ENCODE assay signal across 20 mouse cellular contexts in the genomic region with DNA sequence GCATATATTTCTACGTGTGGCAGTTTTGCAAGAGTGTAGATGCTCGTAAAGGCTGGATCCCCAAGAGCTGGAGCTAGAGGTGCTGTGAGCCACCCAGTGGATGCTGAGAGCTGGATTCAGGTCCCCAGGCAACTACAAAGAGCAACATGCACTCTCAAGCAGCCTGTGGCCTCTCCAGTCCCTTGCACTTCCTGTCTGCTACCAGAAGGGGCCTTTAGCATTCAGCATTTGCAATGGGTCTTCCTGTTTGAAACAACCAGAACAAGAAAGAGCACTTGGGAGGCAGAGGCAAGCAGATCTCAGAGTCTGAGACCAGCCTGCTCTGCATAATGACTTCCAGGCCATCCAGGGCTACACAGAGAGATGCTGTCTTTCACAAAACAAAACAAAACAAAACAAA. TPM values are rescaled to one million over a fixed set of nuclear protein-coding genes. Genes with fewer than 3 reads are reported as not detected.
A peak's percentile ranks its signal among the peaks of the same experiment; 100 is the strongest.
DNase-seq lines count a peak whose midpoint lies in the region; ATAC-seq and TF ChIP-seq lines count a peak whose summit lies in the region.
"Had no signal": no experiment of that assay in that cellular context is flagged by ENCODE, and none has a peak within 500 bp of the region (broad histone marks: within the 10 kb centered on the region; RNA-seq: fewer than 3 reads in every experiment).

No protein-coding gene starts in this region.

- H3K27me3 ChIP-seq in kidney, postnatal 0 days (ENCODE audit: insufficient read depth, low read length), result peaks cover 7% of the 10 kb centered on the region; the same call in 1 of the 2 replicates
- peaks cover 54% of the 10 kb centered on the region for H3K27me3 ChIP-seq in midbrain, embryonic 10.5 days (ENCODE audit: low read depth, poor library complexity, severe bottlenecking)
- peaks cover 3% of the 10 kb centered on the region; the same call in 1 of the 2 replicates for H3K27me3 ChIP-seq in midbrain, embryonic 11.5 days (ENCODE audit: control insufficient read depth, insufficient read depth, low read length)

- H3K36me3 ChIP-seq in kidney, postnatal 0 days (ENCODE audit: insufficient read depth, low read length), result no peaks in the 10 kb centered on the region
- H3K36me3 ChIP-seq in midbrain, embryonic 10.5 days, result no peaks in the 10 kb centered on the region
- no peaks in the 10 kb centered on the region for H3K36me3 ChIP-seq in midbrain, embryonic 11.5 days (ENCODE audit: control insufficient read depth, insufficient read depth, low read length)
- H3K36me3 ChIP-seq: heart, embryonic 13.5 days; kidney, embryonic 15.5 days; neural tube, embryonic 15.5 days had no signal

- H3K4me3 ChIP-seq in kidney, postnatal 0 days (replicated peaks; ENCODE audit: low read depth, low read length), result no peak overlapping the region
- no peak overlapping the region for H3K4me3 ChIP-seq in midbrain, embryonic 10.5 days
- H3K4me3 ChIP-seq in midbrain, embryonic 11.5 days (ENCODE audit: low read depth, low read length), result no peak overlapping the region
- H3K4me3 ChIP-seq: heart, embryonic 13.5 days; kidney, embryonic 15.5 days; myocyte; neural tube, embryonic 15.5 days had no signal

- DNase-seq in kidney, postnatal 0 days (ENCODE audit: low spot score), result no peak
- DNase-seq in kidney, adult 18-20 months, result no peak
- DNase-seq in midbrain, embryonic 10.5 days (ENCODE audit: low spot score), result no peak
- DNase-seq in midbrain, embryonic 11.5 days (ENCODE audit: low spot score, missing footprints), result no peak
- peak; percentile 78 for DNase-seq in ZHBTc4 (ENCODE audit: low read depth, low spot score)
- no peak for DNase-seq in urinary bladder, postnatal 25 days (ENCODE audit: low spot score)
- DNase-seq in spleen, postnatal 14 days (ENCODE audit: low spot score in 2 of 2), result no peak
- DNase-seq: cerebellum, postnatal 10 days; heart, postnatal 36 days; lung, adult 2 months; midbrain, embryonic 14.5 days; right cerebral cortex, postnatal 25 days; thymus, postnatal 25 days had no signal

- no peaks in the 10 kb centered on the region for H3K4me1 ChIP-seq in kidney, postnatal 0 days (replicated peaks; ENCODE audit: insufficient read depth, low read length)
- peaks cover 32% of the 10 kb centered on the region for H3K4me1 ChIP-seq in midbrain, embryonic 10.5 days
- H3K4me1 ChIP-seq in midbrain, embryonic 11.5 days (ENCODE audit: control insufficient read depth, insufficient read depth, low read length), result peaks cover 3% of the 10 kb centered on the region; the same call in 1 of the 2 replicates
- H3K4me1 ChIP-seq: heart, embryonic 13.5 days; kidney, embryonic 15.5 days; neural tube, embryonic 15.5 days had no signal

- 80% methylated on average over 2 of the region's 2 CpGs for WGBS in kidney, postnatal 0 days
- WGBS in midbrain, embryonic 10.5 days, result 86% methylated on average over 2 of the region's 2 CpGs
- 78% methylated on average over 2 of the region's 2 CpGs for WGBS in midbrain, embryonic 11.5 days

- H3K27ac ChIP-seq in kidney, postnatal 0 days, result no peak overlapping the region
- 0 out of 2 replicates have a peak overlapping the region, but pooled peaks have one; percentile 28 for H3K27ac ChIP-seq in midbrain, embryonic 10.5 days (replicated peaks)
- H3K27ac ChIP-seq in midbrain, embryonic 11.5 days (ENCODE audit: low read depth, low read length), result no peak overlapping the region
- H3K27ac ChIP-seq: heart, embryonic 13.5 days; kidney, embryonic 15.5 days; neural tube, embryonic 15.5 days had no signal

- H3K9me3 ChIP-seq in kidney, postnatal 0 days (replicated peaks; ENCODE audit: low read length), result no peaks in the 10 kb centered on the region
- no peaks in the 10 kb centered on the region for H3K9me3 ChIP-seq in midbrain, embryonic 10.5 days (replicated peaks)
- H3K9me3 ChIP-seq in midbrain, embryonic 11.5 days (ENCODE audit: control insufficient read depth, low read length), result no peaks in the 10 kb centered on the region
- H3K9me3 ChIP-seq: heart, embryonic 13.5 days; kidney, embryonic 15.5 days; neural tube, embryonic 15.5 days had no signal

- no peak overlapping the region for H3K9ac ChIP-seq in kidney, postnatal 0 days (ENCODE audit: low read depth, low read length)
- H3K9ac ChIP-seq in midbrain, embryonic 11.5 days (ENCODE audit: low read length), result no peak overlapping the region
- H3K9ac ChIP-seq: heart, embryonic 13.5 days; kidney, embryonic 15.5 days; neural tube, embryonic 15.5 days had no signal

- no peak overlapping the region for H3K4me2 ChIP-seq in kidney, postnatal 0 days (ENCODE audit: low read length)
- no peak overlapping the region for H3K4me2 ChIP-seq in midbrain, embryonic 11.5 days
- H3K4me2 ChIP-seq: heart, embryonic 13.5 days; kidney, embryonic 15.5 days; neural tube, embryonic 15.5 days had no signal

- ATAC-seq in kidney, postnatal 0 days (replicated peaks; ENCODE audit: low FRiP score, low read depth), result no peak
- no peak for ATAC-seq in midbrain, embryonic 11.5 days (ENCODE audit: low FRiP score)
- ATAC-seq: forebrain, embryonic 16.5 days had no signal

- TF ChIP-seq CTCF in kidney, postnatal 0 days (IDR thresholded peaks at IDR 0.05; ENCODE audit: low read depth), result 0 out of 2 replicates have a peak, but pooled peaks have one; percentile 2

RNA-seq across cellular contexts. Expression of gene Sox1, which starts 25.4 kb away (rescaled TPM):
- not detected in 2 replicates for polyA plus RNA-seq in kidney, postnatal 0 days (2015; fragmentation: Nextera tagmentation; extraction: Ambion mirVana)
- 3.2 and 3.4 TPM in 2 replicates for polyA plus RNA-seq in midbrain, embryonic 10.5 days (2016; fragmentation: Nextera tagmentation; extraction: Ambion mirVana)
- polyA plus RNA-seq in midbrain, embryonic 11.5 days (2014; fragmentation: Nextera tagmentation; extraction: Ambion mirVana), result 8.2 and 8.7 TPM in 2 replicates
- polyA plus RNA-seq: gonadal fat pad, adult 2 months; heart, embryonic 13.5 days; kidney, embryonic 15.5 days; limb, embryonic 11.5 days; lung, adult 2 months; myocyte had no signal
